ENCODE assay signal across 31 mouse cellular contexts in the genomic region with DNA sequence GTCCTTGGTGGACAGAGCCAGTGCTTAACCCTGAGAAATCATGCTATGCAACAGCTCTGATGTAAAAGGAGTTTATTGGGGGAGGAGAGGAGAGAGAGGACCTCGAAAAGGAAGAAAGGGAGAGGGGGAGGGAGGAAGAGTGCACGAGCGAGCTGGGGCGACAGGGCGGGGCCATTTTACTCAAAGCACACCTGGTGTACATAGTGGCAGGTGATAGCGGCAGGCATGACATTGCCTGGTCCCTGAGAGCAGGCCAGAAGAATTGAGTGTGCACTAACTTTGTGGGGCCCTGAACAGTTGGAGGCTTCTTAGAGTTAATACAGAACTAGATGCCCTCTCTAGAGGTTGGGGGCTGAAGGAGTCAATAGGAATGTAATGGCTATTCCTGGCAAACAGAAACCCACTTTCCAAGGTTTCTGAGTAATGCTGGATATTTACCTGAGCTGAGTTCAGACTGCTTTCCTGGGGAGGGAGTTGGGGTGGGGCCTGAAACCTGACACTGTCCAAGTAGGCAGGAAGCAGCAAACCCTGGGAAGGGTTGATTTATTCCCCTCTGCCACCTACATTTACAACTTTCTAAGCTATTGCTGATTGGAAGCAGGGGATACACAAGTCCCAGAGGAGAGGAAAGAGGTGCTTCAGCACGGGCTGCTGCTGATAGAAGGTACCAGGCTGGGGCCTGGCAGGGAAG. TPM values are rescaled to one million over a fixed set of nuclear protein-coding genes. Genes with fewer than 3 reads are reported as not detected.
A peak's percentile ranks its signal among the peaks of the same experiment; 100 is the strongest.
DNase-seq lines count a peak whose midpoint lies in the region; ATAC-seq and TF ChIP-seq lines count a peak whose summit lies in the region.
"Had no signal": no experiment of that assay in that cellular context is flagged by ENCODE, and none has a peak within 500 bp of the region (broad histone marks: within the 10 kb centered on the region; RNA-seq: fewer than 3 reads in every experiment).

No protein-coding gene starts in this region.

- H3K9me3 ChIP-seq in lung, embryonic 15.5 days, result no peaks in the 10 kb centered on the region
- H3K9me3 ChIP-seq in intestine, embryonic 14.5 days (ENCODE audit: control insufficient read depth, low read length), result no peaks in the 10 kb centered on the region
- H3K9me3 ChIP-seq in intestine, postnatal 0 days (ENCODE audit: control insufficient read depth), result no peaks in the 10 kb centered on the region
- no peaks in the 10 kb centered on the region for H3K9me3 ChIP-seq in stomach, postnatal 0 days (ENCODE audit: control insufficient read depth, low read length)
- H3K9me3 ChIP-seq: embryonic facial prominence, embryonic 15.5 days; forebrain, embryonic 13.5 days; heart, embryonic 10.5 days; heart, embryonic 15.5 days had no signal

- no peak for DNase-seq in lung, postnatal 14 days
- DNase-seq in intestine, embryonic 14.5 days (ENCODE audit: low spot score), result peak; percentile 51
- peak; percentile 67 for DNase-seq in stomach, postnatal 0 days (ENCODE audit: low spot score)
- DNase-seq in frontal cortex, postnatal 10 days (ENCODE audit: low spot score in 2 of 2), result no peak
- no peak for DNase-seq in cerebellum, adult 11-12 months
- DNase-seq: adrenal gland, postnatal 25 days; B cell, adult 2 months; cerebellum, adult 2 months; cerebellum, postnatal 14 days; gastrocnemius, postnatal 14 days; heart, postnatal 36 days; kidney, adult 18-20 months; kidney, postnatal 10 days; liver; right cerebral cortex, postnatal 25 days; thymus, postnatal 4 days had no signal

- H3K9ac ChIP-seq in lung, embryonic 15.5 days, result no peak overlapping the region
- H3K9ac ChIP-seq in intestine, embryonic 14.5 days (ENCODE audit: low read length), result no peak overlapping the region
- H3K9ac ChIP-seq in intestine, postnatal 0 days (ENCODE audit: low read depth, low read length), result no peak overlapping the region
- H3K9ac ChIP-seq in stomach, postnatal 0 days (ENCODE audit: low read length), result no peak overlapping the region
- H3K9ac ChIP-seq: embryonic facial prominence, embryonic 15.5 days; forebrain, embryonic 13.5 days; heart, embryonic 15.5 days; hindbrain, embryonic 12.5 days; liver, embryonic 14.5 days; midbrain, embryonic 13.5 days had no signal

- H3K27me3 ChIP-seq in lung, embryonic 15.5 days, result no peaks in the 10 kb centered on the region
- H3K27me3 ChIP-seq in intestine, embryonic 14.5 days (replicated peaks; ENCODE audit: control insufficient read depth, insufficient read depth, low read length), result no peaks in the 10 kb centered on the region
- H3K27me3 ChIP-seq in intestine, postnatal 0 days (replicated peaks; ENCODE audit: control insufficient read depth, insufficient read depth, low read length), result no peaks in the 10 kb centered on the region
- H3K27me3 ChIP-seq in stomach, postnatal 0 days (ENCODE audit: control insufficient read depth, insufficient read depth, low read length), result no peaks in the 10 kb centered on the region
- H3K27me3 ChIP-seq: embryonic facial prominence, embryonic 15.5 days; forebrain, embryonic 13.5 days; heart, embryonic 15.5 days; hindbrain, embryonic 12.5 days; midbrain, embryonic 13.5 days had no signal

- H3K4me3 ChIP-seq in lung, embryonic 15.5 days, result no peak overlapping the region
- H3K4me3 ChIP-seq in intestine, embryonic 14.5 days (ENCODE audit: low read depth, low read length), result no peak overlapping the region
- no peak overlapping the region for H3K4me3 ChIP-seq in intestine, postnatal 0 days (ENCODE audit: low read depth, low read length)
- no peak overlapping the region for H3K4me3 ChIP-seq in stomach, postnatal 0 days (ENCODE audit: low read depth, low read length)
- H3K4me3 ChIP-seq: embryonic facial prominence, embryonic 15.5 days; forebrain, embryonic 13.5 days; heart, embryonic 10.5 days; heart, embryonic 15.5 days; hindbrain, embryonic 12.5 days; midbrain, embryonic 13.5 days had no signal

- ATAC-seq in lung, embryonic 15.5 days (ENCODE audit: borderline replicate concordance, extremely low read depth, low FRiP score, low TSS enrichment), result no peak
- ATAC-seq in intestine, embryonic 14.5 days (replicated peaks; ENCODE audit: low FRiP score, low TSS enrichment, low read depth), result peak; percentile 55
- peak; percentile 85 for ATAC-seq in intestine, postnatal 0 days
- ATAC-seq in stomach, postnatal 0 days (ENCODE audit: low FRiP score, low TSS enrichment), result peak; percentile 87
- ATAC-seq: forebrain, embryonic 13.5 days; hindbrain, postnatal 0 days; midbrain, embryonic 13.5 days had no signal

- H3K4me1 ChIP-seq in lung, embryonic 15.5 days, result peaks cover 3% of the 10 kb centered on the region; the same call in 1 of the 2 replicates
- H3K4me1 ChIP-seq in intestine, embryonic 14.5 days (replicated peaks; ENCODE audit: control insufficient read depth, insufficient read depth, low read length), result no peaks in the 10 kb centered on the region
- no peaks in the 10 kb centered on the region for H3K4me1 ChIP-seq in intestine, postnatal 0 days (replicated peaks; ENCODE audit: control insufficient read depth, insufficient read depth, low read length)
- no peaks in the 10 kb centered on the region for H3K4me1 ChIP-seq in stomach, postnatal 0 days (replicated peaks; ENCODE audit: control insufficient read depth, insufficient read depth)
- H3K4me1 ChIP-seq: embryonic facial prominence, embryonic 15.5 days; forebrain, embryonic 13.5 days; heart, embryonic 10.5 days; heart, embryonic 15.5 days; hindbrain, embryonic 12.5 days; midbrain, embryonic 13.5 days had no signal

- 26% methylated on average over 7 of the region's 7 CpGs for WGBS in lung, embryonic 15.5 days
- 42% methylated on average over 7 of the region's 7 CpGs for WGBS in intestine, embryonic 14.5 days
- WGBS in intestine, postnatal 0 days, result 24% methylated on average over 7 of the region's 7 CpGs
- WGBS in stomach, postnatal 0 days, result 37% methylated on average over 7 of the region's 7 CpGs

- H3K27ac ChIP-seq in lung, embryonic 15.5 days, result peak overlapping the region; percentile 47; the same call in 1 of the 2 replicates
- H3K27ac ChIP-seq in intestine, embryonic 14.5 days (ENCODE audit: low read depth), result peak overlapping the region; percentile 47; the same call in 1 of the 2 replicates
- H3K27ac ChIP-seq in intestine, postnatal 0 days (ENCODE audit: low read depth, low read length), result peak overlapping the region; percentile 21; the same call in 1 of the 2 replicates
- H3K27ac ChIP-seq in stomach, postnatal 0 days (replicated peaks), result peak overlapping the region; percentile 45; the same call in 1 of the 2 replicates
- H3K27ac ChIP-seq: embryonic facial prominence, embryonic 15.5 days; forebrain, embryonic 13.5 days; heart, embryonic 10.5 days; heart, embryonic 15.5 days; hindbrain, embryonic 12.5 days; hindbrain, postnatal 0 days; liver, embryonic 14.5 days; macrophage; midbrain, embryonic 13.5 days had no signal

- no peak for TF ChIP-seq CTCF in intestine, postnatal 0 days (IDR thresholded peaks at IDR 0.05; ENCODE audit: low read depth)
- TF ChIP-seq CTCF in stomach, postnatal 0 days (IDR thresholded peaks at IDR 0.05; ENCODE audit: low read depth), result no peak

- no peak overlapping the region for H3K4me2 ChIP-seq in lung, embryonic 15.5 days
- no peak overlapping the region for H3K4me2 ChIP-seq in intestine, embryonic 14.5 days (ENCODE audit: low read length)
- peak overlapping the region; percentile 13; the same call in 1 of the 2 replicates for H3K4me2 ChIP-seq in intestine, postnatal 0 days (replicated peaks; ENCODE audit: low read depth)
- no peak overlapping the region for H3K4me2 ChIP-seq in stomach, postnatal 0 days (replicated peaks; ENCODE audit: low read depth)
- H3K4me2 ChIP-seq: embryonic facial prominence, embryonic 15.5 days; forebrain, embryonic 13.5 days; heart, embryonic 15.5 days; hindbrain, embryonic 12.5 days; midbrain, embryonic 13.5 days had no signal

- TF ChIP-seq EP300 in stomach, postnatal 0 days (optimal IDR thresholded peaks at IDR 0.05), result no peak

- no peaks in the 10 kb centered on the region for H3K36me3 ChIP-seq in lung, embryonic 15.5 days
- H3K36me3 ChIP-seq in intestine, embryonic 14.5 days (ENCODE audit: control insufficient read depth, insufficient read depth, low read length), result no peaks in the 10 kb centered on the region
- no peaks in the 10 kb centered on the region for H3K36me3 ChIP-seq in intestine, postnatal 0 days (ENCODE audit: control insufficient read depth, insufficient read depth)
- no peaks in the 10 kb centered on the region for H3K36me3 ChIP-seq in stomach, postnatal 0 days (ENCODE audit: control insufficient read depth, insufficient read depth, low read length)
- H3K36me3 ChIP-seq: embryonic facial prominence, embryonic 15.5 days; heart, embryonic 10.5 days; heart, embryonic 15.5 days; hindbrain, embryonic 12.5 days; midbrain, embryonic 13.5 days had no signal

RNA-seq across cellular contexts. Expression of a gene that starts 41.3 kb away (rescaled TPM):
- polyA plus RNA-seq in lung, embryonic 15.5 days (2015; fragmentation: Nextera tagmentation; extraction: Ambion mirVana), result 21.0 and 22.3 TPM in 2 replicates
- 16.0 and 18.6 TPM in 2 replicates for polyA plus RNA-seq in intestine, embryonic 14.5 days (2014; fragmentation: Nextera tagmentation; extraction: Ambion mirVana)
- polyA plus RNA-seq in intestine, postnatal 0 days (2015; fragmentation: Nextera tagmentation; extraction: Ambion mirVana), result 95.4 and 102 TPM in 2 replicates
- 18.3 and 18.6 TPM in 2 replicates for polyA plus RNA-seq in stomach, postnatal 0 days (2015; fragmentation: Nextera tagmentation; extraction: Ambion mirVana)

RNA-seq across cellular contexts. Expression of a gene that starts 43.5 kb away (rescaled TPM):
- polyA plus RNA-seq in lung, embryonic 15.5 days (2015; fragmentation: Nextera tagmentation; extraction: Ambion mirVana), result not detected in 2 replicates
- polyA plus RNA-seq in intestine, embryonic 14.5 days (2014; fragmentation: Nextera tagmentation; extraction: Ambion mirVana), result 0.50 TPM in 1 of 2 replicates, not detected in the other
- not detected in 2 replicates for polyA plus RNA-seq in intestine, postnatal 0 days (2015; fragmentation: Nextera tagmentation; extraction: Ambion mirVana)
- not detected in 2 replicates for polyA plus RNA-seq in stomach, postnatal 0 days (2015; fragmentation: Nextera tagmentation; extraction: Ambion mirVana)
- polyA plus RNA-seq: brain, embryonic 14.5 days; cerebellum, adult 2 months; cortical plate, adult 2 months; embryonic facial prominence, embryonic 15.5 days; forebrain, embryonic 13.5 days; heart, embryonic 10.5 days; heart, embryonic 15.5 days; hindbrain, embryonic 12.5 days; limb, embryonic 11.5 days; liver, embryonic 14.5 days; macrophage; thymus, postnatal 0 days had no signal

Comparison
In these comparisons a context has a peak if more than half of its experiments do, and no peak if none do; other contexts are left out.
1. DNase-seq: peak in intestine, embryonic 14.5 days (single experiment) and stomach, postnatal 0 days (single experiment); none in lung, postnatal 14 days (single experiment), frontal cortex, postnatal 10 days (0 of 2) and cerebellum, adult 11-12 months (single experiment).
2. Peak in every context shown above with its lines, with median percentiles within 50 percentile points of each other: H3K27ac ChIP-seq.